Mouse (Mus musculus) lung, adult 18-20 months (tissue): ENCODE results near the gene Rab11b.
"Not testable (repeated sequence)": the region's sequence is repeated elsewhere in the genome, so short reads cannot be mapped to it uniquely, and the experiment has no call there.

Source experiments
- DNase-seq, 2 experiments: peaks; one replicate each; pipeline ENCODE4 v3.0.0; 2022; ENCODE audit warnings: mixed read lengths in 2 of 2

Rab11b gene

GRCm38 (mm10) chr17:33771617-33772016 lies 11.3 kb upstream of the Rab11b start:
- DNase-seq: no peak

GRCm38 (mm10) chr17:33766389-33766788 lies 6.1 kb upstream of the Rab11b start:
- DNase-seq: no peak

GRCm38 (mm10) chr17:33759767-33760254 lies 519 bp downstream of the Rab11b start:
- DNase-seq: peak; percentile 95 to 97

- DNase-seq: peak; percentile 48 to 62
Observed at GRCm38 (mm10) chr17:33757231-33757630, 3.1 kb downstream of the Rab11b start.

GRCm38 (mm10) chr17:33756108-33756790 lies 4.1 kb downstream of the Rab11b start:
- DNase-seq: peak; percentile 68 to 72

GRCm38 (mm10) chr17:33755418-33756107 lies 4.8 kb downstream of the Rab11b start:
- DNase-seq: peak; percentile 25 to 51

GRCm38 (mm10) chr17:33754656-33755055 lies 5.7 kb downstream of the Rab11b start:
- no peak for DNase-seq

- DNase-seq: no peak
Observed at GRCm38 (mm10) chr17:33752297-33752696, 8.0 kb downstream of the Rab11b start.

- no peak for DNase-seq
Observed at GRCm38 (mm10) chr17:33751181-33751580, 9.1 kb downstream of the Rab11b start.

- peak in 1 of 2 experiments; percentile 31 for DNase-seq
Observed at GRCm38 (mm10) chr17:33749451-33749850, 10.9 kb downstream of the Rab11b start.

- peak; percentile 49 to 67 for DNase-seq
Observed at GRCm38 (mm10) chr17:33746011-33746410, 14.3 kb downstream of the Rab11b start.

GRCm38 (mm10) chr17:33744686-33745384 lies 15.5 kb downstream of the Rab11b start:
- no peak for DNase-seq

GRCm38 (mm10) chr17:33742420-33742819 lies 17.9 kb downstream of the Rab11b start:
- no peak for DNase-seq

- not testable (repeated sequence) for DNase-seq
Observed at GRCm38 (mm10) chr17:33733526-33733925, 26.8 kb downstream of the Rab11b start.

- not testable (repeated sequence) for DNase-seq
Observed at GRCm38 (mm10) chr17:33732556-33733083, 27.7 kb downstream of the Rab11b start.

- no peak for DNase-seq
Observed at GRCm38 (mm10) chr17:33729215-33729614, 31.1 kb downstream of the Rab11b start.

- DNase-seq: no peak
Observed at GRCm38 (mm10) chr17:33728396-33728795, 31.9 kb downstream of the Rab11b start.

GRCm38 (mm10) chr17:33719736-33720378 lies 40.5 kb downstream of the Rab11b start:
- DNase-seq: no peak

GRCm38 (mm10) chr17:33718944-33719725 lies 41.2 kb downstream of the Rab11b start:
- DNase-seq: no peak

- peak; percentile 98 for DNase-seq
Observed at GRCm38 (mm10) chr17:33718384-33718881, 41.9 kb downstream of the Rab11b start, which contains the start of gene March2. Gene March2 (minus strand): TSS chr17:33718670.

GRCm38 (mm10) chr17:33717982-33718381 lies 42.3 kb downstream of the Rab11b start:
- DNase-seq: no peak

GRCm38 (mm10) chr17:33717246-33717645 lies 43.1 kb downstream of the Rab11b start:
- no peak for DNase-seq
